In genomic region chr13:21997201-21997820, GRCm38 (mm10) we compare ENCODE assay signal across 8 mouse cellular contexts. TPM values are rescaled to one million over a fixed set of nuclear protein-coding genes. Genes with fewer than 3 reads are reported as not detected.
A peak's percentile ranks its signal among the peaks of the same experiment; 100 is the strongest.
DNase-seq lines count a peak whose midpoint lies in the region; ATAC-seq and TF ChIP-seq lines count a peak whose summit lies in the region.

No protein-coding gene starts in this region.

- ATAC-seq in hindbrain, embryonic 15.5 days (ENCODE audit: low FRiP score, low read depth): no peak
- no peak for ATAC-seq in midbrain, embryonic 15.5 days (replicated peaks)
- no peak for ATAC-seq in megakaryocyte-erythroid progenitor cell, adult 5-6 weeks (replicated peaks; ENCODE audit: low FRiP score, low TSS enrichment, poor library complexity, severe bottlenecking)

- H3K9ac ChIP-seq in hindbrain, embryonic 15.5 days: no peak overlapping the region
- no peak overlapping the region for H3K9ac ChIP-seq in midbrain, embryonic 15.5 days

- no peaks in the 10 kb centered on the region for H3K9me3 ChIP-seq in embryonic facial prominence, embryonic 10.5 days
- H3K9me3 ChIP-seq in hindbrain, embryonic 15.5 days: no peaks in the 10 kb centered on the region
- no peaks in the 10 kb centered on the region for H3K9me3 ChIP-seq in midbrain, embryonic 15.5 days

- no peak for TF ChIP-seq CTCF in layer of hippocampus, adult 2 months (conservative IDR thresholded peaks at IDR 0.05)

- H3K4me2 ChIP-seq in hindbrain, embryonic 15.5 days: peak overlapping the region; percentile 25
- peak overlapping the region; percentile 6; the same call in 1 of the 2 replicates for H3K4me2 ChIP-seq in midbrain, embryonic 15.5 days

- H3K4me1 ChIP-seq in embryonic facial prominence, embryonic 10.5 days: peaks cover 35% of the 10 kb centered on the region
- 0 out of 2 replicates have a peak, but pooled peaks cover 11% of the 10 kb centered on the region for H3K4me1 ChIP-seq in hindbrain, embryonic 15.5 days (replicated peaks)
- H3K4me1 ChIP-seq in midbrain, embryonic 15.5 days: peaks cover 12% of the 10 kb centered on the region; the same call in 1 of the 2 replicates

- no peak overlapping the region for H3K27ac ChIP-seq in layer of hippocampus, adult 2 months
- no peak overlapping the region for H3K27ac ChIP-seq in embryonic facial prominence, embryonic 10.5 days (replicated peaks)
- no peak overlapping the region for H3K27ac ChIP-seq in hindbrain, embryonic 15.5 days (replicated peaks)
- H3K27ac ChIP-seq in midbrain, embryonic 15.5 days: no peak overlapping the region

- H3K36me3 ChIP-seq in embryonic facial prominence, embryonic 10.5 days (replicated peaks): no peaks in the 10 kb centered on the region
- no peaks in the 10 kb centered on the region for H3K36me3 ChIP-seq in hindbrain, embryonic 15.5 days
- no peaks in the 10 kb centered on the region for H3K36me3 ChIP-seq in midbrain, embryonic 15.5 days (replicated peaks)

- H3K27me3 ChIP-seq in embryonic facial prominence, embryonic 10.5 days (replicated peaks; ENCODE audit: low read depth, poor library complexity, severe bottlenecking): peaks cover 71% of the 10 kb centered on the region
- peaks cover 90% of the 10 kb centered on the region for H3K27me3 ChIP-seq in hindbrain, embryonic 15.5 days
- peaks cover 90% of the 10 kb centered on the region for H3K27me3 ChIP-seq in midbrain, embryonic 15.5 days (replicated peaks)

- H3K4me3 ChIP-seq in layer of hippocampus, adult 2 months: peak overlapping the region; percentile 39; the same call in 1 of the 2 replicates
- peak overlapping the region; percentile 59 for H3K4me3 ChIP-seq in embryonic facial prominence, embryonic 10.5 days
- 0 out of 2 replicates have a peak overlapping the region, but pooled peaks have one; percentile 7 for H3K4me3 ChIP-seq in hindbrain, embryonic 15.5 days
- no peak overlapping the region for H3K4me3 ChIP-seq in midbrain, embryonic 15.5 days

- under 1% methylated on average over 21 of the region's 21 CpGs for WGBS in embryonic facial prominence, embryonic 10.5 days
- under 1% methylated on average over 21 of the region's 21 CpGs for WGBS in hindbrain, embryonic 15.5 days
- WGBS in midbrain, embryonic 15.5 days: 1% methylated on average over 21 of the region's 21 CpGs

- no peak for DNase-seq in layer of hippocampus, adult 2 months (ENCODE audit: low spot score in 2 of 2)
- no peak for DNase-seq in layer of hippocampus, adult 11-12 months (ENCODE audit: low spot score)
- DNase-seq in embryonic facial prominence, embryonic 10.5 days (ENCODE audit: low spot score): peak; percentile 30
- DNase-seq in layer of hippocampus, postnatal 10 days (ENCODE audit: low spot score in 2 of 2): no peak
- no peak for DNase-seq in B cell, adult 2 months

RNA-seq across cellular contexts. Expression of gene Prss16, which starts 12.2 kb away (rescaled TPM):
- total RNA-seq in layer of hippocampus, adult 2 months (2021): under 1 TPM; 0.32 to 0.51 TPM
- polyA plus RNA-seq in embryonic facial prominence, embryonic 10.5 days (2016; fragmentation: Nextera tagmentation; extraction: Ambion mirVana): 0.13 and 0.54 TPM in 2 replicates
- 0.14 TPM in 1 of 2 replicates, not detected in the other for polyA plus RNA-seq in hindbrain, embryonic 15.5 days (2015; fragmentation: Nextera tagmentation; extraction: Ambion mirVana)
- not detected in 2 replicates for polyA plus RNA-seq in midbrain, embryonic 15.5 days (2015; fragmentation: Nextera tagmentation; extraction: Ambion mirVana)
- not detected for total RNA-seq in layer of hippocampus, postnatal 10 days (2021)
- total RNA-seq in megakaryocyte-erythroid progenitor cell, adult 5-6 weeks (2014; fragmentation: Nextera tagmentation): not detected in 2 replicates
- total RNA-seq in megakaryocyte-erythroid progenitor cell, adult 5-6 weeks (2017): 0.19 and 0.89 TPM in 2 replicates

RNA-seq across cellular contexts. Expression of gene Pom121l2, which starts 16.3 kb away (rescaled TPM):
- under 1 TPM in 1 of 2 experiments, not detected in 1; 0.18 TPM for total RNA-seq in layer of hippocampus, adult 2 months (2021)
- 0.06 TPM in 1 of 2 replicates, not detected in the other for polyA plus RNA-seq in embryonic facial prominence, embryonic 10.5 days (2016; fragmentation: Nextera tagmentation; extraction: Ambion mirVana)
- polyA plus RNA-seq in hindbrain, embryonic 15.5 days (2015; fragmentation: Nextera tagmentation; extraction: Ambion mirVana): 0.08 TPM in 1 of 2 replicates, not detected in the other
- polyA plus RNA-seq in midbrain, embryonic 15.5 days (2015; fragmentation: Nextera tagmentation; extraction: Ambion mirVana): not detected in 2 replicates
- total RNA-seq in layer of hippocampus, postnatal 10 days (2021): under 1 TPM; 0.22 to 0.23 TPM
- total RNA-seq in megakaryocyte-erythroid progenitor cell, adult 5-6 weeks (2014; fragmentation: Nextera tagmentation): not detected in 2 replicates
- not detected in 2 replicates for total RNA-seq in megakaryocyte-erythroid progenitor cell, adult 5-6 weeks (2017)

RNA-seq across cellular contexts. Expression of gene Hist1h2ah, which starts 38.1 kb away (rescaled TPM):
- 10 to 100 TPM; 12.5 to 17.0 TPM for total RNA-seq in layer of hippocampus, adult 2 months (2021)
- 8.0 and 8.8 TPM in 2 replicates for polyA plus RNA-seq in embryonic facial prominence, embryonic 10.5 days (2016; fragmentation: Nextera tagmentation; extraction: Ambion mirVana)
- polyA plus RNA-seq in hindbrain, embryonic 15.5 days (2015; fragmentation: Nextera tagmentation; extraction: Ambion mirVana): 1.7 and 2.2 TPM in 2 replicates
- polyA plus RNA-seq in midbrain, embryonic 15.5 days (2015; fragmentation: Nextera tagmentation; extraction: Ambion mirVana): 1.9 TPM in 1 of 2 replicates, not detected in the other
- total RNA-seq in layer of hippocampus, postnatal 10 days (2021): 10 to 100 TPM; 64.1 to 78.6 TPM
- 11.1 TPM in 1 of 2 replicates, not detected in the other for total RNA-seq in megakaryocyte-erythroid progenitor cell, adult 5-6 weeks (2014; fragmentation: Nextera tagmentation)
- 482 and 578 TPM in 2 replicates for total RNA-seq in megakaryocyte-erythroid progenitor cell, adult 5-6 weeks (2017)

RNA-seq across cellular contexts. Expression of gene Hist1h2bk, which starts 38.4 kb away (rescaled TPM):
- 10 to 100 TPM; 23.5 to 24.4 TPM for total RNA-seq in layer of hippocampus, adult 2 months (2021)
- polyA plus RNA-seq in embryonic facial prominence, embryonic 10.5 days (2016; fragmentation: Nextera tagmentation; extraction: Ambion mirVana): 8.5 and 10.0 TPM in 2 replicates
- 1.2 and 1.5 TPM in 2 replicates for polyA plus RNA-seq in hindbrain, embryonic 15.5 days (2015; fragmentation: Nextera tagmentation; extraction: Ambion mirVana)
- 0.54 and 0.63 TPM in 2 replicates for polyA plus RNA-seq in midbrain, embryonic 15.5 days (2015; fragmentation: Nextera tagmentation; extraction: Ambion mirVana)
- 10 to 100 TPM; 73.9 to 80.0 TPM for total RNA-seq in layer of hippocampus, postnatal 10 days (2021)
- total RNA-seq in megakaryocyte-erythroid progenitor cell, adult 5-6 weeks (2014; fragmentation: Nextera tagmentation): 142 and 423 TPM in 2 replicates
- 812 and 1,118 TPM in 2 replicates for total RNA-seq in megakaryocyte-erythroid progenitor cell, adult 5-6 weeks (2017)

RNA-seq across cellular contexts. Expression of gene Hist1h4i, which starts 43.9 kb away (rescaled TPM):
- total RNA-seq in layer of hippocampus, adult 2 months (2021): 10 to 100 TPM; 64.2 to 71.7 TPM
- polyA plus RNA-seq in embryonic facial prominence, embryonic 10.5 days (2016; fragmentation: Nextera tagmentation; extraction: Ambion mirVana): 37.1 and 38.7 TPM in 2 replicates
- 8.4 and 10.7 TPM in 2 replicates for polyA plus RNA-seq in hindbrain, embryonic 15.5 days (2015; fragmentation: Nextera tagmentation; extraction: Ambion mirVana)
- 5.7 and 7.7 TPM in 2 replicates for polyA plus RNA-seq in midbrain, embryonic 15.5 days (2015; fragmentation: Nextera tagmentation; extraction: Ambion mirVana)
- total RNA-seq in layer of hippocampus, postnatal 10 days (2021): 10 to 100 TPM; 51.2 to 53.7 TPM
- total RNA-seq in megakaryocyte-erythroid progenitor cell, adult 5-6 weeks (2014; fragmentation: Nextera tagmentation): 56.5 and 110 TPM in 2 replicates
- 136 and 141 TPM in 2 replicates for total RNA-seq in megakaryocyte-erythroid progenitor cell, adult 5-6 weeks (2017)
